Mouse (Mus musculus): ENCODE measurements at regions not wholly inside any gene's neighbourhood (a gene's known extent, or its start where the extent isn't known, plus 50 kb on each side); places are given as distances from the start of the nearest gene placed in this dataset.
"Not testable (repeated sequence)": the region's sequence is repeated elsewhere in the genome, so short reads cannot be mapped to it uniquely, and the experiment has no call there.

- no peak for DNase-seq
These were observed 54.9 kb downstream of the Tas2r134 start for GRCm38 (mm10) chr2:51682177-51682576.

- no peak for DNase-seq
These were observed 55.4 kb downstream of the Tas2r134 start for GRCm38 (mm10) chr2:51682745-51683144.

- DNase-seq = no peak
These were observed 77.8 kb downstream of the Tas2r134 start for GRCm38 (mm10) chr2:51705110-51705509.

- no peak for DNase-seq
These were observed 81.4 kb downstream of the Tas2r134 start for GRCm38 (mm10) chr2:51708701-51709100.

GRCm38 (mm10) chr2:51712611-51713010 lies 85.3 kb downstream of the Tas2r134 start:
- no peak for DNase-seq

- no peak for DNase-seq
These were observed 103.5 kb downstream of the Tas2r134 start for GRCm38 (mm10) chr2:51730805-51731204.

- no peak for DNase-seq
These were observed 104.4 kb downstream of the Tas2r134 start for GRCm38 (mm10) chr2:51731703-51732102.

- DNase-seq = peak; percentile 11 to 52
These were observed 105.0 kb downstream of the Tas2r134 start for GRCm38 (mm10) chr2:51732355-51732754.

- no peak for DNase-seq
These were observed 105.9 kb downstream of the Tas2r134 start for GRCm38 (mm10) chr2:51733218-51733617.

- DNase-seq = no peak
These were observed 109.1 kb downstream of the Tas2r134 start for GRCm38 (mm10) chr2:51736452-51736851.

GRCm38 (mm10) chr2:51747675-51748319 lies 120.5 kb downstream of the Tas2r134 start:
- DNase-seq = no peak

- DNase-seq = no peak
These were observed 121.9 kb downstream of the Tas2r134 start for GRCm38 (mm10) chr2:51749247-51749646.

- DNase-seq = no peak
These were observed 125.7 kb downstream of the Tas2r134 start for GRCm38 (mm10) chr2:51752941-51753564.

- no peak for DNase-seq
These were observed 126.3 kb downstream of the Tas2r134 start for GRCm38 (mm10) chr2:51753565-51754031.

GRCm38 (mm10) chr2:51757361-51757760 lies 130.1 kb downstream of the Tas2r134 start:
- no peak for DNase-seq

GRCm38 (mm10) chr2:51758093-51758492 lies 130.8 kb downstream of the Tas2r134 start:
- DNase-seq = peak in 1 of 2 experiments; percentile 2

GRCm38 (mm10) chr2:51762866-51763265 lies 135.6 kb downstream of the Tas2r134 start:
- no peak for DNase-seq

- DNase-seq = no peak
These were observed 140.3 kb downstream of the Tas2r134 start for GRCm38 (mm10) chr2:51767507-51768135.

- no peak for DNase-seq
These were observed 141.3 kb downstream of the Tas2r134 start for GRCm38 (mm10) chr2:51768298-51769271.

- DNase-seq = no peak
These were observed 149.8 kb downstream of the Rbm43 start for GRCm38 (mm10) chr2:51785169-51785568.

- DNase-seq = no peak
These were observed 146.1 kb downstream of the Rbm43 start for GRCm38 (mm10) chr2:51788896-51789295.

- not testable (repeated sequence) for DNase-seq
These were observed 141.7 kb downstream of the Rbm43 start for GRCm38 (mm10) chr2:51793291-51793690.

GRCm38 (mm10) chr2:51799856-51800255 lies 135.1 kb downstream of the Rbm43 start:
- DNase-seq = no peak
